Mouse (Mus musculus) liver, postnatal 0 days (tissue): ENCODE results near the gene Rbfox3.

ENCODE experiments used
- CTCF ChIP-seq: sonication (generic); IDR thresholded peaks from 2 replicates; pipeline ENCODE4 v1.5.1; 2016; ENCODE audit warnings: antibody characterized with exemption, low read depth
- EP300 ChIP-seq: IDR thresholded peaks from 2 replicates; pipeline ENCODE4 v1.6.1; 2016; ENCODE audit warnings: antibody characterized with exemption, low read depth, mild to moderate bottlenecking

DNA sequence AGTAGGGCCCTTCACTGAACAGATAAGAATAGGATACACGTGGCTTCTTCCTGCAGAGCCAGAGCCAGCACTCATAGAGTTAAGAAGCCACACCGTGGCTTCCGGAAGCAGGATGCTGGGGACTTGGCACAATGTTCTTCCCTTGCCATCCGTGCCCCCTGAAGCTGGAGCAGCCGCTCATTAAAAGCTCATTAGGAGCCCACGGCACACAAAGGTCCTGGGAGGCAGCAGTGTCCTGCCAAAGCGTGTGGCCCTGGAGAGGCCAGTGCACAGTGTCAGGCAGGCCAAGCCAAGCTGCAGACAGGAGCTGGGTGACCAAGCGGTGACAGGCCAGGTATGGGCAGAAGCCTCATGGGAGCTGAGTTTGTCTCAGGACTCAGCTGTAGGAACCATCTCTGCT lies 334.8 kb downstream of the Rbfox3 start:
- TF ChIP-seq EP300, result no peak
- TF ChIP-seq CTCF, result no peak
